Mouse (Mus musculus) testis, adult 2 months (tissue): ENCODE measurements around the gene Sec24b. TPM values are rescaled to one million over a fixed set of nuclear protein-coding genes. Genes with fewer than 3 reads are reported as not detected.

Source experiments
- H3K27ac ChIP-seq: fragments of 200-500 bp; 2 replicates; pipeline ENCODE4 v1.5.1; 2012; ENCODE audit warnings: low read depth, low read length; ENCODE audit not compliant: control insufficient read depth, insufficient read depth
- H3K27me3 ChIP-seq: fragments of 200-500 bp; 2 replicates; pipeline ENCODE4 v1.6.1; 2012; ENCODE audit warnings: mild to moderate bottlenecking, low read length, moderate library complexity; ENCODE audit not compliant: control insufficient read depth, insufficient read depth
- H3K36me3 ChIP-seq: fragments of 200-500 bp; 2 replicates; pipeline ENCODE4 v1.6.1; 2012; ENCODE audit warnings: mild to moderate bottlenecking, low read length; ENCODE audit not compliant: control insufficient read depth, insufficient read depth
- H3K4me1 ChIP-seq: fragments of 200-500 bp; 2 replicates; pipeline ENCODE4 v1.6.1; 2012; ENCODE audit warnings: low read length; ENCODE audit not compliant: control insufficient read depth, insufficient read depth
- H3K4me3 ChIP-seq: fragments of 200-500 bp; 2 replicates; pipeline ENCODE4 v1.5.1; 2012; ENCODE audit warnings: low read depth, mild to moderate bottlenecking, low read length, moderate library complexity, mixed read lengths; ENCODE audit not compliant: control insufficient read depth
- CTCF ChIP-seq: fragments of 200-500 bp; IDR thresholded peaks from 2 replicates; pipeline ENCODE4 v1.5.1; 2012; ENCODE audit warnings: low read depth, mild to moderate bottlenecking, inconsistent platforms, low read length, moderate library complexity; ENCODE audit not compliant: control insufficient read depth, insufficient read depth, insufficient replicate concordance
- POLR2A ChIP-seq: fragments of 200-500 bp; IDR thresholded peaks from 2 replicates; pipeline ENCODE4 v1.6.1; 2012; ENCODE audit warnings: low read depth, mild to moderate bottlenecking, inconsistent platforms, low read length, moderate library complexity; ENCODE audit not compliant: control insufficient read depth
- polyA plus RNA-seq: library from polyadenylated mRNA; depleted of rRNA; stranded (reverse); fragments of >200 nt; gene quantifications from 2 replicates; pipeline ENCODE4 v1.2.3, GENCODE M21; 2012

Sec24b gene
- polyA plus RNA-seq, 1 experiment: 168 TPM

GRCm38 (mm10) chr3:129970529-129971515 lies 90.5 kb downstream of the Sec24b start:
- H3K36me3 ChIP-seq: no peaks in the 10 kb centered on the region
- H3K4me3 ChIP-seq: peak overlapping the region; percentile 77
- H3K4me1 ChIP-seq: peaks cover 17% of the 10 kb centered on the region
- H3K27ac ChIP-seq: no peak overlapping the region
- TF ChIP-seq POLR2A: no peak
- no peak for TF ChIP-seq CTCF
- H3K27me3 ChIP-seq: no peaks in the 10 kb centered on the region

DNA sequence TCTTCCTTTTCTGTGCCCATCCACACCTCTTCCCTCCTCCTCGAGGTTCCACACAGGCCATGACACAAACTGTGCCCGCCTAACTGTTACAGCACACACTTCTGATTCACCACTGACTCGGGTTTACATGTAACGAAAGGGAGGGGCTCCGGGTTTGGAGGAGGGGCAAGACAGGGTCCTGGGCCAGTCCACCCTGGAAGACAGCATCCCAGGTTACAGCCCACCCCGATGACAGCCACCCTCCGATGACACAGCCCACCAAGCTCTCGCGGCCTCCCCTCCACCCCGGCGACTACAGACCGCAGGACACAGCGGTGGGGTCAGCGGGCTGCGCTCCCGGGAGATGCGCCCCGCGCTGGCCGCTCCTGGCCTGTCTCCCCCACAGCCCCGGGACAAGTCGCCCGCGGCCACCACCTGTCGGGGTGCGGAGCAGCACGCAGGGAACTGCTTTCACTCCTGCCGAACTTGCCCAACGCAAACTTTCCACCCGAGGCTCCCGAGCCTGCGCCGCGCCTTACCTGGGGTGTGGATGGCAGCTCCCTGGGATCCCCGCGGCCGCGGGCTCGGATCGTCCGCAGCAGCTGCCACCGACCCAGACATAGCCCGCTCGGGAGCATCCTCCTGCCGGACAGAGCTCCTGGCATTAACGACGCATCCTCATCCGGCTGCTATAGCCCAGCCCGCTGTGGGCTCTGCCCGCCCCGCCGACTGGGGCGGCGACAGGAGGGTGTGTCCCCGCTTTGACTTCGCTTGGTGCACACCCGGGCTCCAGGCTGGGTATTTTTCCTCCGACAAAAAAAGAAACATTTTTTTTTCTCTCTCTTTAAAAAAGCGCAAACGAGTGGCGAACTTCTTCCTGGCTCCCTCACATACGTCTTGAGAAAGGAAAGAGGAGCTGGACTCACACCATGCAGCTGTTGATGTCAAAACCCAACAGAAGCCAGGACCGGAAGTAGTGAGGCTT lies 91.6 kb downstream of the Sec24b start, which contains the start of gene Mcub:
Mcub (minus strand) TSS at position 775 of the 964 bp plus-strand sequence.
- no peaks in the 10 kb centered on the region for H3K36me3 ChIP-seq
- no peak within 1 kb of the TSS for H3K27ac ChIP-seq
- TF ChIP-seq CTCF (no peak), POLR2A (no peak)
- H3K4me3 ChIP-seq: peak within 1 kb of the TSS; percentile 77
- H3K27me3 ChIP-seq: no peaks in the 10 kb centered on the region
- peaks cover 17% of the 10 kb centered on the region for H3K4me1 ChIP-seq

DNA sequence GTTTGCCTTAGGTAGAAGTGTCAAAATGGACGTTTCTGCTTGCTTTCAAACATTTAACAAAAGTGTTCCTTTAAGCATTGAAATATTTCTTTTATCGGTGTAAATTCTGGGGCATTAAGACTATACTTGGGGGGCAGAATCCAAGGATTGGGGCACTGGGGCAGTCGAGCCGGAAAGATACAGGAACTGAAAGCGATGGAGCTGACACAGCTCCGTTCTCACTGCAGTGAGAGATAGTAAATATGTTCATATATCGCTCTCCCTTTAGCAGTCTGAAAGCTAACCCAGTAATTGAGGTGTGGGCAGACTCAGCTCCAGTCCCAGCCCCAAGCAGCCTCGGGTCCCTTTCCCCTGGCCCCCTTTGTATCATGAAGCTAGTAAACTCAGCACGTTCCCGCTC lies 92.3 kb downstream of the Sec24b start:
- TF ChIP-seq POLR2A (no peak), CTCF (no peak)
- H3K27me3 ChIP-seq: no peaks in the 10 kb centered on the region
- peak overlapping the region; percentile 77 for H3K4me3 ChIP-seq
- H3K27ac ChIP-seq: no peak overlapping the region
- H3K4me1 ChIP-seq: peaks cover 17% of the 10 kb centered on the region
- H3K36me3 ChIP-seq: no peaks in the 10 kb centered on the region

- Histone ChIP-seq H3K36me3 (no peaks in the 10 kb centered on the region), H3K27ac (no peak overlapping the region), H3K27me3 (no peaks in the 10 kb centered on the region), H3K4me1 (peaks cover 17% of the 10 kb centered on the region), H3K4me3 (no peak overlapping the region)
- TF ChIP-seq CTCF (no peak), POLR2A (no peak)
Observed at GRCm38 (mm10) chr3:129967874-129968273, 93.5 kb downstream of the Sec24b start.

GRCm38 (mm10) chr3:129964681-129965080 lies 96.7 kb downstream of the Sec24b start:
- no peak for TF ChIP-seq POLR2A
- no peak for TF ChIP-seq CTCF
- Histone ChIP-seq H3K36me3 (no peaks in the 10 kb centered on the region), H3K4me1 (peaks cover 6% of the 10 kb centered on the region), H3K27me3 (no peaks in the 10 kb centered on the region), H3K27ac (no peak overlapping the region), H3K4me3 (no peak overlapping the region)

DNA sequence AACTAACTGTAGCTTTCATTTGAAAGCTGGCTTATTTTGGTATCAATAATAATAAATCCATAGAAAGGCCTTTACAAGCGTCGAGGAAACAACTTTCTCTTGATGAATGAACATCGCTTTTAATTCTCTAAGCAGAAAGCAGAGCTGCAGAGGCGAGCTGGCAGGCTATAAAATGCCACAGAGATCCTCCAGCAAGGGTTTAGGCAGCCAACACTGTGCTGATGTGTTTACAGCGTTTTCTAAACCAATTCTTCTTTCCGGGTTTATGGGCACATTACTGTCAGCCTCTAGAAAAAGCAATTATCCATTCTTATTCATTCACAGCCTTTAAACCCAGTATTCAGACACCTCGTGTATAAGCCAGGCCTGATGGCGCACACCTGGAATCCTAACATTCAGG lies 98.8 kb downstream of the Sec24b start:
- Histone ChIP-seq H3K36me3 (no peaks in the 10 kb centered on the region), H3K4me1 (no peaks in the 10 kb centered on the region), H3K27me3 (no peaks in the 10 kb centered on the region), H3K4me3 (no peak overlapping the region), H3K27ac (no peak overlapping the region)
- TF ChIP-seq CTCF: no peak
- no peak for TF ChIP-seq POLR2A
